Mouse (Mus musculus): Measurements from ENCODE around the gene Sbno1. TPM values are rescaled to one million over a fixed set of nuclear protein-coding genes. Genes with fewer than 3 reads are reported as not detected.
"Not testable (repeated sequence)": the region's sequence is repeated elsewhere in the genome, so short reads cannot be mapped to it uniquely, and the experiment has no call there.

Sbno1 gene
- 120 TPM in 2 replicates for polyA plus RNA-seq (2015; fragmentation: Nextera tagmentation; extraction: Ambion mirVana)

DNA sequence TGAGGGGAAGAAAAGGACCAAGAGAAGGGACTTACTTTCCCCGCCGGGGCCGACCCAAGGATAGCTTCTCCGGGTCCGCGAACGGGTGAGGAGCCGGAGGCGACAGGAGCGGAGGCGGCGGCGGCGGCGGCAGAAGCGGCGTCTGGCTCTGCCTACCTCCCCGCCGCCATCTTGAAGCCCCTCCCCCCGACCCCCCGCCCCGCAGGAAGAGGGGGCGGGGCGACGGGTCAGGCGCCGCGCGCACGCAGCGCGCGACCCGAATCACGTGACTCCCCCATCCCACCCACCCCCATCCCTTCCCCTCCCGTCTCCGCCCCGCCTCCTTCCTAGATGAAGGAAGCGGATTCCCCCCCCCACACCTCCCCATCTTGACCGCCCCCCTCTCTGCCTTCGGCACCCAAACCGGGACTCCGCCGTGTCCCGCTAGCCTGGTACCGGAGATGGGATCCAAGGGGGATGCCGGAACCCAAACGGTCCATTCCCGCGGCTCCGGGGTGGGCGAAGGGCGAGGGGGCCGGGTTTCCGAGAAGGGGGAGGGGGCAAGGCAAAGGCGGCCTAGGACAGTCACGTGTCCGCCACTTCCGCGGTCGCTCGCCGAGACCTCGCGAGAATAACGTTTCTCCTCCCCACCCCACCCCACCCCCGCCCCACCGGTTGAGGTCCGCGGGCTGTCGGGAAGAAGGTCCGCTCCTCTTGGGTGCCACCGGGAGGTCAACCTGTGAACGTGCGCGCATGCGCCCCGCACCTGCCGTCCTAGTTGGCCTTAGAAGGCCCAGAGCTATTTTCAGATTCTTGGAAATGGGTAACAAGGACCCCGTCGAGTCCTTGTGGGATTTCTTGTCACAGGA lies at the start of gene Sbno1:
Sbno1 (minus strand) TSS at position 590 of the 848 bp plus-strand sequence.
- Histone ChIP-seq H3K9me3 (replicated peaks) (no peaks in the 10 kb centered on the region), H3K27me3 (no peaks in the 10 kb centered on the region), H3K4me3 (peak within 1 kb of the TSS; percentile 83), H3K4me2 (peak within 1 kb of the TSS; percentile 79), H3K27ac (peak within 1 kb of the TSS; percentile 87), H3K36me3 (ENCODE audit: poor library complexity, severe bottlenecking) (peaks cover 7% of the 10 kb centered on the region; the same call in 1 of the 2 replicates), H3K4me1 (peaks cover 21% of the 10 kb centered on the region), H3K9ac (peak within 1 kb of the TSS; percentile 95)
- under 1% methylated on average over 62 of the region's 81 CpGs for WGBS
- peak; percentile 95 for ATAC-seq

DNA sequence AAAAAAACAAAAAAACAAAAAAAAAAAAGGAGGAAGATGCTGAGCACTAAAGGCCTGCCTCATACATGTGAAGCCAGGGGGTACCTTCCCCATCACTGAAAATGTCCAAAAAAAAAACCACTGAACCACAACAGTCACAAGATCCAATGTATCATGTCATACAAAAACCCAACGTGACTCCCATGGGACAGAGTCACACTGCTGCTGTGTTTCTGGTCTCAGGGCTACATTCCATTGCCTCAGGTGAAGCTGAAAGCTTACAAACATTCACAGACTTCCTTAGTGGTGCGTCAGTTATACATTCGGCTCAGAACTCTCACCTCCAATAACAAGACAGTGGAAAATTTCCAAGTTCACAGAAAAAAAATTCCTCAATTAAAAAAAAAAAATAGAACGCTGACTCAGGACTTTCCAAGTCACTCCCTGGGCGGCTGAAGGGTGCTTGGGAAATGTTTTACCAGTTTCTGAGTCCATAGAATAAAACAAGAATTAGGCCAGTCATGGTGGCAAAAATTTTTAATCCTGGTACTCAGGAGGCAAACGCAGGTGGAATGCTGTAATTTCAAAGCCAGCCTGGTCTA lies 44.9 kb upstream of the Sbno1 start:
- 87% methylated on average over 6 of the region's 6 CpGs for WGBS
- no peak overlapping the region for H3K4me2 ChIP-seq
- no peaks in the 10 kb centered on the region for H3K27me3 ChIP-seq
- no peak overlapping the region for H3K4me3 ChIP-seq
- no peak overlapping the region for H3K27ac ChIP-seq
- peaks cover 18% of the 10 kb centered on the region for H3K36me3 ChIP-seq (ENCODE audit: poor library complexity, severe bottlenecking)
- ATAC-seq = no peak
- no peaks in the 10 kb centered on the region for H3K9me3 ChIP-seq (replicated peaks)
- peaks cover 6% of the 10 kb centered on the region; the same call in 1 of the 2 replicates for H3K4me1 ChIP-seq
- no peak overlapping the region for H3K9ac ChIP-seq

DNA sequence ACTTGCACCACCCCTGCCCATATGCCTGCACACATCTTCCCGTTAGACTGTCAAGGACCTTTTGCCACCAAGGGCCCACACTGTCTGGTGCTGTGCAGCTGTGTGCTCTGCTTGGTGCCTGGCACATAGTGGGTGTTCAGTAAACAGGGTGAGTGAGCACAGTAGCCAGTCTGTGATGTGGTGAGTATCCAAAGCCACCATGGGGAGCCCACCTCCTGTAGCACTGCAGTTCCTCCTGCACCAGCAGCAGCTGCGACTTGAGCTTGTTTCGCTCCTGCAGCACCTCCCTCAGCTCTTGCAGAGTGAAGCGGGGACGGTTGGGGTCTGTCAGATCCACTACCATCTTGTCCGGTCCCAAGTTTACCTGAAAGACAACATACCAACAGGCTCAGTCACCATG lies 43.7 kb upstream of the Sbno1 start:
- no peak for ATAC-seq
- no peak overlapping the region for H3K4me3 ChIP-seq
- 91% methylated on average over 6 of the region's 6 CpGs for WGBS

DNA sequence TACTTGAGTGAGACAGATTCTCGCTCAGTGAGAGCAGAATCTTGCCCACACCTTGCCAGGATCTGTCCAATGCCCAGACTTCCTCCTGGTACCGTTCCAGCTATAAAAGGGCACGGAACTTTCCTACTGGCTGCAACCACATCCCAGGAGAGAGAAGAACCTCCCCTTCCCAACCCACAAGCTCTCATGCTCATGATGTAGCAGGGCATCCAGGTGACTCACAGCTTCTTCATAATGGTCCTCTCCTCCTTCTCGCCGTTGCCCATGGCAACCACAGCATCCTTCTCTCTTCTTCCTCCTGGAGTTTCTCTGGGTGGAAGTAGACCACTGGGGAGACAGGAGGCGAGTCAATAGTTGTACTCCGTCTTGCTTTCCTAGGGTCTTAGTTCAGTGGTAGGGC lies 42.6 kb upstream of the Sbno1 start:
- Histone ChIP-seq H3K27ac (no peak overlapping the region), H3K4me2 (no peak overlapping the region), H3K9me3 (replicated peaks) (no peaks in the 10 kb centered on the region), H3K4me1 (no peaks in the 10 kb centered on the region), H3K9ac (no peak overlapping the region), H3K36me3 (ENCODE audit: poor library complexity, severe bottlenecking) (peaks cover 25% of the 10 kb centered on the region), H3K4me3 (no peak overlapping the region), H3K27me3 (no peaks in the 10 kb centered on the region)
- 89% methylated on average over 7 of the region's 7 CpGs for WGBS
- no peak for ATAC-seq

More for the DNA sequence above, 43.7 kb upstream of the Sbno1 start:
- peaks cover 18% of the 10 kb centered on the region for H3K36me3 ChIP-seq (ENCODE audit: poor library complexity, severe bottlenecking)
- H3K4me2 ChIP-seq = no peak overlapping the region
- no peaks in the 10 kb centered on the region for H3K9me3 ChIP-seq (replicated peaks)
- H3K27me3 ChIP-seq = no peaks in the 10 kb centered on the region
- no peak overlapping the region for H3K27ac ChIP-seq
- H3K9ac ChIP-seq = no peak overlapping the region
- no peaks in the 10 kb centered on the region for H3K4me1 ChIP-seq

DNA sequence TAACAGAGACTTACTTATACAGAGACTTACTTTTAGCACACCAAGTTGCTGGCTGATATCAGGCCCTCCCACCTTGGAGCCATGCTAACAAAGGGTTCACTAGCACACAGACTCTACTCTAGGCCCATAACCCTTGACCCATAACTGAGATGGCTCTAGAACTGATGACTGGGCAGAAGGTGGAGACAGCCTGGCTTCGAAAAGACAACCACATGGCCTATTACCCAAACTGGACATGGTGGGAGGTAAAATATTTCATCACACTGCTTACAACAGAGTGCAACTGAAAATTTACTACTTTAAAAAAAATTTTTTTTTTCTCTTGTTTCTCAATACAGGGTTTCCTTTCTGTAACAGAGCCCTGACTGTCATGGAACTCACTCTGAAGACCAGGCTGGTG lies 42.0 kb upstream of the Sbno1 start:
- ATAC-seq = no peak
- no peak overlapping the region for H3K4me3 ChIP-seq
- H3K4me1 ChIP-seq = no peaks in the 10 kb centered on the region
- H3K27ac ChIP-seq = no peak overlapping the region
- H3K4me2 ChIP-seq = no peak overlapping the region
- H3K27me3 ChIP-seq = no peaks in the 10 kb centered on the region
- WGBS = 86% methylated on average over 1 of the region's 1 CpGs
- H3K9me3 ChIP-seq (replicated peaks) = no peaks in the 10 kb centered on the region
- peaks cover 31% of the 10 kb centered on the region for H3K36me3 ChIP-seq (ENCODE audit: poor library complexity, severe bottlenecking)
- no peak overlapping the region for H3K9ac ChIP-seq

DNA sequence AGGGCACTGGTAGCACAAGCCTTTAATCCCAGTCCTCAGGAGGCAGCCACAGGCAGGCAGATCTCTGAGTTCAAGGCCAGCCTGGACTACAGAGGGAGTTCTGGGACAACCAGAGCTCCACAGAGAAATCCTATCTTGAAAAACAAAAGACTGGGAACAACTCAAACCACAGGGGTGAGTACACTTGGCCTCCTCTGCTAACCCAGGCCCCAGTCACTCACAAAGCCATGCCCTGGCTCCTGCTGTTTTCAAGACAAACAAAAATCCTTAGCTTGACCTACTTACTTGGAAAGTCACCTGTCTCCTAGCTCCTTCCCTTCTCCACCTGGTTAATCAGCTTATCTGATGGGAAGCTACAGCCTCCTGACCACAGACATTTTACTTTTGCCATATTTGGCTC lies 39.1 kb upstream of the Sbno1 start:
- no peak overlapping the region for H3K4me3 ChIP-seq
- H3K9me3 ChIP-seq (replicated peaks) = no peaks in the 10 kb centered on the region
- H3K36me3 ChIP-seq (ENCODE audit: poor library complexity, severe bottlenecking) = peaks cover 56% of the 10 kb centered on the region
- ATAC-seq = no peak
- H3K4me1 ChIP-seq = no peaks in the 10 kb centered on the region
- no peak overlapping the region for H3K9ac ChIP-seq
- H3K4me2 ChIP-seq = no peak overlapping the region
- H3K27me3 ChIP-seq = no peaks in the 10 kb centered on the region
- H3K27ac ChIP-seq = no peak overlapping the region

DNA sequence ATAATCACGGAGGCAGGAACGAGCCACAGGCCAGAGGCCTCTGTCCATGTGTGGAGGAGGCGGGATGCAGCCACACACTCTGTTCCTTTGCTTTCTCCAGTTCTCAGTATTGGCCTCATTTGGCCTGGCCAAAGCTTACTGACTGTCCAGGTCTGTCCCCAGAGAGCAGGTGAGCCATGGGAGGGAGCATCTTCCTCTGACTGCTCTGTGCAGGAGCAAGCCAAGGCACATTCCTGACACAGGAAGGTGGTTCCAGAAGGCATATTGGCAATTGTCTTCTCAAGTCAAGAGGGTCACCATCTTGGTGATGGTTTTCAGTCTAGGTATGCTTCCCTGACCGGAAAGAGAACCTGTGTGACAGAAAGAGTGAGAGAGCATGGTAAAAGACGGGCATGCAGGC lies 37.7 kb upstream of the Sbno1 start:
- no peaks in the 10 kb centered on the region for H3K4me1 ChIP-seq
- no peak overlapping the region for H3K4me2 ChIP-seq
- WGBS = 84% methylated on average over 5 of the region's 5 CpGs
- no peak overlapping the region for H3K4me3 ChIP-seq
- no peaks in the 10 kb centered on the region for H3K27me3 ChIP-seq
- H3K9me3 ChIP-seq (replicated peaks) = no peaks in the 10 kb centered on the region
- peaks cover 59% of the 10 kb centered on the region for H3K36me3 ChIP-seq (ENCODE audit: poor library complexity, severe bottlenecking)
- no peak overlapping the region for H3K9ac ChIP-seq
- no peak overlapping the region for H3K27ac ChIP-seq
- ATAC-seq = no peak

DNA sequence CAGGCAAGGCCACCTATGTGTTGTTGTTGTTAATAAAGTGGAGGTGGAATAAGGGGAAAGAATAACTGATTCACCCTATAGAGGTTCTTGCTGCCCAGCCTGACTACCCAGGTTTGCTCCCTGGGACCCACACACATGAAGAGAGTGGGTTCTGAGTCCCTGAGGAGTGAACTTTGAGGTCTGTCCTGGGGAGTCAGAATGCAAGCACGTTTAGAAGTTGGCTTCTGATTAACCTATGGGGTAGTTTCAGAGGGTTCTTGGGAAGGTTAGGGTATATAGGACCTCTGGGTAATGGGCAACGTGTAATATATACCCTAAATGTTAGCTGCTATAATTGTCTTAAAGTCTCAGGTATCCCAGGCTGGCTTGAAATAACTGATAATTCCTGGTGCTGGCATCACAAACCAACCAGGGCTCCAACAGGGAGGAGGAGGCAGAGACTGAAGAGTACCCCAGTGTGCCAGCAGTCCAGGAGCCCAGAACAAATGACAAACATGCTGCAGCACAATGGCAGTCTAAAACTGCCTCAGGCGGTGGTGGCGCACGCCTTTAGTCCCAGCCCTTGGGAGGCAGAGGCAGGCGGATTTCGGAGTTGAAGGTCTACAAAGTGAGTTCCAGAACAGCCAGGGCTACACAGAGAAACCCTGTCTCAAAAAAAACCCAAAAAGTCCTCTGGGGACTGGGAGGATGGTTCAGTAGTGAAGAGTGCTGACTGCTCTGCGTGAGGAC lies 36.7 kb upstream of the Sbno1 start:
- no peak for ATAC-seq
- no peak overlapping the region for H3K4me2 ChIP-seq
- 88% methylated on average over 8 of the region's 8 CpGs for WGBS
- H3K9me3 ChIP-seq (replicated peaks) = no peaks in the 10 kb centered on the region
- H3K27ac ChIP-seq = no peak overlapping the region
- no peaks in the 10 kb centered on the region for H3K27me3 ChIP-seq
- no peak overlapping the region for H3K9ac ChIP-seq
- H3K4me3 ChIP-seq = no peak overlapping the region
- peaks cover 66% of the 10 kb centered on the region for H3K36me3 ChIP-seq (ENCODE audit: poor library complexity, severe bottlenecking)
- no peaks in the 10 kb centered on the region for H3K4me1 ChIP-seq

DNA sequence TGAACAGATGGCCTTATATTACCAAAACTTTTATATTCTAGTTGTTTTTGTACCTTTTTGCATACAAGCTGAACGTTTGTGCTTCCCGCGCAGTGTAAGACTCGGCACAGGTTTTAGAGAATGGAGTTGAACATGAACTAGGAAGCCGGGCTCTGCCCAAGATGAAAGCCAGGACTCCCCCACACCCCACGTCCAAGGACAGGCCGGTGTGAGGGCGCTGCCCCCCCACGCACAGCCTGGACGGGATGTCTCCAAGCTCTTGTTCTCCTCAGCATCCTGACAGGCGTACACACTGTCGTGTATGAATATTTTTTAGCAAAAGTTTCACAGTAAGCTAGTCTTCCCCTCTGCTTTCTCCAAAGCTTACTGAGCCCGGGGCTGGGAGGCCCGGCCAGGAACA lies 35.1 kb upstream of the Sbno1 start:
- H3K27me3 ChIP-seq; H3K27ac ChIP-seq; H3K9me3 ChIP-seq (replicated peaks); H3K9ac ChIP-seq; H3K4me1 ChIP-seq; H3K4me3 ChIP-seq; ATAC-seq; H3K4me2 ChIP-seq: not testable (repeated sequence)
- WGBS = 92% methylated on average over 14 of the region's 14 CpGs
- H3K36me3 ChIP-seq (ENCODE audit: poor library complexity, severe bottlenecking) = peaks cover 78% of the 10 kb centered on the region

DNA sequence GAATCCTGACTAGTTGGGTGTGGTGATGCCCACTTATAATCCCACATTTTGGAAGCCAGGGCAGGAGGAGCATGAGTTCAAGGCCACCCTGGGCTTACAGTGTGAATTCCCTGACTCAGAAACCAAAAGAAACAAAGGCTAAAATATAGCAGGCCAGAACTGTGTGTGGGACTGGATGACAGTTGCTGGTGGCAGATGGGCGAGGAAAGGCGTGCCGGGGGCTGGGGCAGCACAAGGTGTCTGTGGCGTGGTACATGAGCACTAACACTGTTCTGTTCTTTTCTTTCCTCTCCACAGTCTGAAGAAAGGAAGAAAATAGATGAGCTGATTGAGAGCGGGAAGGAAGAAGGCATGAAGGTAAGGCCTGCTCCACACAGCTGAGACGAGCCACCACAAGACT lies 31.0 kb upstream of the Sbno1 start:
- peaks cover 96% of the 10 kb centered on the region for H3K36me3 ChIP-seq (ENCODE audit: poor library complexity, severe bottlenecking)
- H3K4me3 ChIP-seq = no peak overlapping the region
- H3K9me3 ChIP-seq (replicated peaks) = no peaks in the 10 kb centered on the region
- H3K9ac ChIP-seq = no peak overlapping the region
- WGBS = 95% methylated on average over 6 of the region's 6 CpGs
- H3K4me2 ChIP-seq = no peak overlapping the region
- no peaks in the 10 kb centered on the region for H3K4me1 ChIP-seq
- no peak for ATAC-seq
- no peak overlapping the region for H3K27ac ChIP-seq
- H3K27me3 ChIP-seq = no peaks in the 10 kb centered on the region

DNA sequence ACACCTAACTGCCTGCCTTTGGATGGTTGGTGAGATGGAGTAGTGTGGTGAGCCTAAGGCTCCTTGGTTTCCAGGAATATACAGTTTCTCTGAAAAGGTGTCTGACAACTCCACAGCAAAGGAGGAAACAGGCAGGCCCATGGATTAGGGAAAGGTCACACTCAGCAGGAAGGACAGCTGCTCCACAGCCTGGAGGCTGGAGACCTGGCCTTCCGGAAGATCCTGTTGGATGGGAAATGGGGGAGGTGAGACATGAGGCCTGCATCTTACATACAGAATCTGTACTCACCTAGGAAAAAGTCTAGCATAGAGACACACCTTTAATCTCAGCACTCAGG lies 28.2 kb upstream of the Sbno1 start:
- 86% methylated on average over 1 of the region's 1 CpGs for WGBS
- Histone ChIP-seq H3K4me1 (peaks cover 5% of the 10 kb centered on the region; the same call in 1 of the 2 replicates), H3K27ac (peak overlapping the region; percentile 11; the same call in 1 of the 2 replicates), H3K36me3 (ENCODE audit: poor library complexity, severe bottlenecking) (peaks cover 98% of the 10 kb centered on the region), H3K9ac (no peak overlapping the region; the same call in 1 of the 2 replicates), H3K4me3 (no peak overlapping the region), H3K27me3 (no peaks in the 10 kb centered on the region), H3K4me2 (no peak overlapping the region), H3K9me3 (replicated peaks) (no peaks in the 10 kb centered on the region)
- no peak for ATAC-seq
